Mouse (Mus musculus): Measurements from ENCODE around the gene Alg5. TPM values are rescaled to one million over a fixed set of nuclear protein-coding genes. Genes with fewer than 3 reads are reported as not detected.

Gene Alg5
- polyA plus RNA-seq, 1 experiment from 2014 or later = 45.0 TPM

DNA sequence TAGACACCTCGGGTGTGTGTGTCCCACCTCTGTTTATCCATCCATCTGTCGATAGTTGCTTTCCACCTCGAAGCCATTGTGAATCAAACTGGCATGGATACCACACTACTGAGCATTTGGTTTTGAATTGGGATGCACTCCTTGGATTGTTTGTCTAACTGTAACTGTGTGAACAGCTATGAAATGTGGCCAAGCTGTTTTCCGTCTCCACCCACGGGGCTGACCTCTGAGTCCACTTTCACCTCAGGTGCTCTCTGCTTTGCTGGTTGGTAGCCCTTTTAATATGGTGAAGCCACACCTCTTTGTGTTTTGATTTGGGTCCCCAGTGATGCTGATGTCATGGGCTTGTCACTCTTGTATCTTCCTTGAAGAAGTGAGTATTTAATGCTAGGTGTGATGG is 31.5 kb downstream of the Alg5 start:
- no peak overlapping the region for H3K27ac ChIP-seq
- no peak overlapping the region for H3K4me3 ChIP-seq (replicated peaks)
- H3K9me3 ChIP-seq = no peaks in the 10 kb centered on the region
- H3K27me3 ChIP-seq = no peaks in the 10 kb centered on the region
- H3K4me1 ChIP-seq (replicated peaks) = 0 out of 2 replicates have a peak, but pooled peaks cover 6% of the 10 kb centered on the region
- H3K36me3 ChIP-seq = no peaks in the 10 kb centered on the region
- no peak for ATAC-seq (ENCODE audit: insufficient number of reproducible peaks, insufficient read depth, low FRiP score, low TSS enrichment, low read depth)
- H3K9ac ChIP-seq (replicated peaks) = no peak overlapping the region
- WGBS = 86% methylated on average over 5 of the region's 5 CpGs
- H3K4me2 ChIP-seq = no peak overlapping the region

- no peak overlapping the region for H3K4me3 ChIP-seq (replicated peaks)
- no peak overlapping the region for H3K9ac ChIP-seq (replicated peaks)
- 88% methylated on average over 8 of the region's 8 CpGs for WGBS
- H3K27me3 ChIP-seq = no peaks in the 10 kb centered on the region; the same call in 1 of the 2 replicates
- H3K4me2 ChIP-seq = no peak overlapping the region
- 0 out of 2 replicates have a peak, but pooled peaks cover 6% of the 10 kb centered on the region for H3K4me1 ChIP-seq (replicated peaks)
- H3K36me3 ChIP-seq = no peaks in the 10 kb centered on the region
- ATAC-seq (ENCODE audit: insufficient number of reproducible peaks, insufficient read depth, low FRiP score, low TSS enrichment, low read depth) = no peak
- H3K27ac ChIP-seq = no peak overlapping the region
- peaks cover 3% of the 10 kb centered on the region; the same call in 1 of the 2 replicates for H3K9me3 ChIP-seq
These were observed 33.3 kb downstream of the Alg5 start for GRCm38 (mm10) chr3:54768592-54768991.

- no peaks in the 10 kb centered on the region; the same call in 1 of the 2 replicates for H3K27me3 ChIP-seq
- H3K9ac ChIP-seq (replicated peaks) = no peak overlapping the region
- H3K27ac ChIP-seq = no peak overlapping the region
- no peak overlapping the region for H3K4me2 ChIP-seq
- no peak for ATAC-seq (ENCODE audit: insufficient number of reproducible peaks, insufficient read depth, low FRiP score, low TSS enrichment, low read depth)
- H3K4me3 ChIP-seq (replicated peaks) = no peak overlapping the region
- H3K4me1 ChIP-seq (replicated peaks) = no peaks in the 10 kb centered on the region
- 81% methylated on average over 17 of the region's 17 CpGs for whole genome bisulfite sequencing
- H3K9me3 ChIP-seq = peaks cover 5% of the 10 kb centered on the region; the same call in 1 of the 2 replicates
- no peaks in the 10 kb centered on the region for H3K36me3 ChIP-seq
These were observed 34.3 kb downstream of the Alg5 start for GRCm38 (mm10) chr3:54769349-54770275.

DNA sequence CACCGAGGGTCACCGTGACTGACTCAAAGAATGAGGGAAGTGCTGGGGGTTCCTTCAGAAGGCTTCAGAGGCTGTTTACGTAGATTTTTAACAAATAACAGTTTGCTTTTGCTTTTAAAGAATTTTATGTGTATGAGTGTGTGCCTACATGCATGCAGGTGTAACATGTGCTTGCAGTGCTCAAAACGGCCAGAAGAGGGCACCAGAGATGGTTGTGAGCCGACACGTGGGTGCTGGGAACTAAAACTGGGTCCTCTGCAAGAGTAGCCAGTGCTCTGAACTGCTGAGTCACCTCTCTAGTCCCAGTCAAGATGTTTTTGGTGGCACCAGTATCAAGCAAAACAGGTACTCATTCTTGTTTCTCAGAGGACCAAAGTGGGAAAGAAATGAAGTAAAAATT is 38.3 kb downstream of the Alg5 start:
- H3K27ac ChIP-seq = no peak overlapping the region
- no peaks in the 10 kb centered on the region for H3K4me1 ChIP-seq (replicated peaks)
- H3K9me3 ChIP-seq = peaks cover 5% of the 10 kb centered on the region; the same call in 1 of the 2 replicates
- ATAC-seq (ENCODE audit: insufficient number of reproducible peaks, insufficient read depth, low FRiP score, low TSS enrichment, low read depth) = no peak
- no peaks in the 10 kb centered on the region for H3K36me3 ChIP-seq
- no peak overlapping the region for H3K9ac ChIP-seq (replicated peaks)
- WGBS = 83% methylated on average over 6 of the region's 6 CpGs
- H3K4me3 ChIP-seq (replicated peaks) = no peak overlapping the region
- H3K4me2 ChIP-seq = no peak overlapping the region
- H3K27me3 ChIP-seq = no peaks in the 10 kb centered on the region; the same call in 1 of the 2 replicates

GRCm38 (mm10) chr3:54775989-54776631 is 40.8 kb downstream of the Alg5 start:
- no peak overlapping the region for H3K4me2 ChIP-seq
- no peak overlapping the region for H3K4me3 ChIP-seq (replicated peaks)
- H3K4me1 ChIP-seq (replicated peaks) = no peaks in the 10 kb centered on the region
- 72% methylated on average over 7 of the region's 7 CpGs for WGBS
- H3K27ac ChIP-seq = no peak overlapping the region
- ATAC-seq (ENCODE audit: insufficient number of reproducible peaks, insufficient read depth, low FRiP score, low TSS enrichment, low read depth) = no peak
- H3K9me3 ChIP-seq = peaks cover 5% of the 10 kb centered on the region; the same call in 1 of the 2 replicates
- H3K9ac ChIP-seq (replicated peaks) = no peak overlapping the region
- no peaks in the 10 kb centered on the region; the same call in 1 of the 2 replicates for H3K27me3 ChIP-seq
- H3K36me3 ChIP-seq = no peaks in the 10 kb centered on the region

DNA sequence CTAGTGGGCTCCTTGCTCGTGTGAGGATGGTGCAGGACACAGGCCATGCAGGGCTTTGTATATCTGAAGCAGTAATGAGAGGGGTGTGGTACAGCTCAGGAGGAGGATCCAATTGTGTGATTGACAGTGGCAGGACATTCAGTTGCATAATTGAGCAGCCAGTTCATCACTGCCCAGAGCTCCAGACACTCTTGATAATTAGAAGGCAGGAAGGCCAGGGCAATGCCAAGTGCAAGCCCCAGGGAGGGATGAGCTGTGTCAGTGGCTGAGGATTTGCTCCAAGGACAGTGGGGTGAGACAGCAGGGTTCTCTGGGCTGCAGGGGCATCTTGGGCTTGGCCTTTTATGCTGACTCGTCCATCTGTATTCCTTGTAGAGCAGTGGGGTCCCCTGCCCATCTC is 55.3 kb downstream of the Alg5 start:
- Histone ChIP-seq H3K4me3 (replicated peaks) (no peak overlapping the region), H3K9ac (replicated peaks) (no peak overlapping the region), H3K4me1 (replicated peaks) (no peaks in the 10 kb centered on the region), H3K27ac (no peak overlapping the region), H3K9me3 (peaks cover 16% of the 10 kb centered on the region), H3K27me3 (no peaks in the 10 kb centered on the region), H3K4me2 (no peak overlapping the region), H3K36me3 (peaks cover 28% of the 10 kb centered on the region)
- WGBS = 63% methylated on average over 2 of the region's 2 CpGs
- ATAC-seq (ENCODE audit: insufficient number of reproducible peaks, insufficient read depth, low FRiP score, low TSS enrichment, low read depth) = no peak

- Histone ChIP-seq H3K36me3 (peaks cover 22% of the 10 kb centered on the region), H3K27me3 (no peaks in the 10 kb centered on the region), H3K27ac (no peak overlapping the region), H3K9ac (replicated peaks) (no peak overlapping the region), H3K4me2 (no peak overlapping the region), H3K4me3 (replicated peaks) (no peak overlapping the region), H3K9me3 (peaks cover 16% of the 10 kb centered on the region), H3K4me1 (replicated peaks) (no peaks in the 10 kb centered on the region)
- no peak for ATAC-seq (ENCODE audit: insufficient number of reproducible peaks, insufficient read depth, low FRiP score, low TSS enrichment, low read depth)
- 73% methylated on average over 10 of the region's 10 CpGs for WGBS
These were observed 56.7 kb downstream of the Alg5 start for GRCm38 (mm10) chr3:54791822-54792677.

DNA sequence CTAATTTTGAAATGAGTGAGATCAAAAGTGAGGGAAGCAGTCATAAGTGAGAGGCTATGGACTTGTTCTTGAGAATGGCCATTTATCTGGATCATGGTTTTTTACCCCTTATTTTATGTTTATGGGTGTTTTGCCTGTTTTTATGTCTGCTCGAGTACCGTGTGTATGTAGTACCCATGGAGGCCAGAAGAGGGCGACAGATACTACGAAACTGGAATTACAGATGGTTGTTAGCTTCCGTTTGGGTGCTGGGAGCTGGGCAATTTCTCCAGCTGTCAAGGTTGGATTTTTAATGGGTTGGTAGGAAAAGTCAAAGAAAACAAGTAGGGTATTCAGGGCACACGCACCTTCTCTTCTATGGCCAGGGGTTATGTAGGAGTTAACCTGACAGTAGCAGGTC is 58.4 kb downstream of the Alg5 start:
- Histone ChIP-seq H3K27ac (no peak overlapping the region), H3K9me3 (peaks cover 16% of the 10 kb centered on the region), H3K36me3 (peaks cover 22% of the 10 kb centered on the region), H3K4me1 (replicated peaks) (no peaks in the 10 kb centered on the region), H3K9ac (replicated peaks) (no peak overlapping the region), H3K4me2 (no peak overlapping the region), H3K27me3 (no peaks in the 10 kb centered on the region), H3K4me3 (replicated peaks) (no peak overlapping the region)
- WGBS = 89% methylated on average over 6 of the region's 6 CpGs
- ATAC-seq (ENCODE audit: insufficient number of reproducible peaks, insufficient read depth, low FRiP score, low TSS enrichment, low read depth) = no peak

DNA sequence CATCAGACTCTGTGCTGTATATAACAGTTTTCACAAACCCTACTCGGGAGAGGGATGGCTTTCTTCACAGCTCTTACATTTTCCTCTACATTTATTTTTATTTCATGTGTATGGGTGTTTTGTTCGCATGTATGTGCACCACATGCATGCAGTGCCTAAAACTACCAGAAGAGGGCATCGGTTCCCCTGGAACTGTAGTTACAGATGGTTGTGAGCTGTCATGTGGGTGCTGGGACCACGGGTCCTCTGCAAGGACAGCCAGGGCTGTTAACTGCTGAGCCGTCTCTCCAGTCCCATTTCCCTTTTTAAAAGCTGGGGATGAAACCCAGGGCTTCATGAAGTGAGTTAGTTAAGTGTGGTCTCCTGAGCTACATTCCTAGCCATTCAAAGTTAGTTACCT is 60.0 kb downstream of the Alg5 start:
- WGBS = 88% methylated on average over 5 of the region's 5 CpGs

DNA sequence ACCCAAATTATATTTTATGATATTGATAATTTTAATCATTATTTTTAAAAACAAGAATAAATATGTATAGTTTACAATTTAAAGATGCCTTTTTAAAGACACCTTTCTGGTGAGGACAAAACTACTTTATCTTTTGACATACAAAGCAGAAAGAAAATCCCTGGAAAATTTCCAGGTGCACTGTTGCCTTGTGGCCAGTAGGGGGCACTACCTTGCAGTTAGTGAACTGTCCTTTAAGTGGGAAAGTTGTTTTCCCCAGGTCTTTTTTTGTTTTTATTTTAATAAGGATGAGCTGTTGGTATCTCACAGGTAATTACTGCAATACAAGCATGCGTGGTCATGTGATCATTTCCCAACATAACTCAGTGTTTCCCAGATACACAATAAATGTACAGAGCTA is 60.5 kb downstream of the Alg5 start:
- no peak overlapping the region for H3K9ac ChIP-seq (replicated peaks)
- no peaks in the 10 kb centered on the region for H3K4me1 ChIP-seq (replicated peaks)
- H3K9me3 ChIP-seq = peaks cover 16% of the 10 kb centered on the region
- no peak overlapping the region for H3K4me3 ChIP-seq (replicated peaks)
- no peak overlapping the region for H3K4me2 ChIP-seq
- WGBS = 97% methylated on average over 1 of the region's 1 CpGs
- no peaks in the 10 kb centered on the region for H3K27me3 ChIP-seq
- ATAC-seq (ENCODE audit: insufficient number of reproducible peaks, insufficient read depth, low FRiP score, low TSS enrichment, low read depth) = no peak
- H3K27ac ChIP-seq = no peak overlapping the region
- peaks cover 16% of the 10 kb centered on the region; the same call in 1 of the 2 replicates for H3K36me3 ChIP-seq

More for the DNA sequence above, 60.0 kb downstream of the Alg5 start:
- Histone ChIP-seq H3K9ac (replicated peaks) (no peak overlapping the region), H3K4me2 (no peak overlapping the region), H3K9me3 (peaks cover 16% of the 10 kb centered on the region), H3K27me3 (no peaks in the 10 kb centered on the region), H3K4me3 (replicated peaks) (no peak overlapping the region), H3K36me3 (peaks cover 16% of the 10 kb centered on the region; the same call in 1 of the 2 replicates), H3K27ac (no peak overlapping the region), H3K4me1 (replicated peaks) (no peaks in the 10 kb centered on the region)
- no peak for ATAC-seq (ENCODE audit: insufficient number of reproducible peaks, insufficient read depth, low FRiP score, low TSS enrichment, low read depth)

Measured in limb, embryonic 12.5 days (tissue).